Mouse (Mus musculus): ENCODE data around the gene Pnkd. TPM values are rescaled to one million over a fixed set of nuclear protein-coding genes. Genes with fewer than 3 reads are reported as not detected.

Pnkd gene
- polyA plus RNA-seq (2012; rRNA removed) = 23.2 and 24.3 TPM in 2 replicates

DNA sequence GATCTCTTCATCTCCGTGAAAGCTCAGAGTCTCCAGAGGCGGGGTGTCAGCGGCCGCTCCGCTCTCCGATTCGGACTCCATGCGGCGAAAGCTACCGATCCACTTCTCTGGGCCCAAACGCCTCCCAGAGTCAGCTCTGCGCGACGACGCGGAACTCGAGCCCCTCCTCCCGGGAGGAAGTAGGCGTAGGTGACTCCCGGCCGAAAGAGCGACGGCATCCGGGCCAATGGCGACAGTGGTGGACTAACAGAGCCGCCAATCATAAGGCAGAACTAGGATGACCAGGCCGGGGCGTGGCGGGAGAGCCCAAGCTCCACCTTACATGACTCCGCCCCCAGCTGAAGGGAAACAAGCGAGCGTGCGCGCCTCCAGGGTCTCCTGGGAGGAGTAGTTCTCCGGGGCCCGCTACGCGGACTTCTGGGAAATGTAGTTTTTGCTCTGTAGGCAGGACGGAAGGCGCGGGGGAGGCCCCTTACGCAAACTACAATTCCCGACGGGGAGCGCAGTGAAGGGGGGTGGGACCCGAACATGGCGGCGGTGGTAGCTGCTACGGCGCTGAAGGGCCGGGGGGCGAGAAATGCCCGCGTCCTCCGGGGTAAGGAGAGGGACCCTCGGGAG, at the start of gene Pnkd, which contains the start of gene Aamp:
TSS of gene Pnkd (plus strand) at position 388 of the 618 bp plus-strand sequence.
TSS of gene Aamp (minus strand) at position 196 of the 618 bp plus-strand sequence.

GRCm38 (mm10) chr1:74235938-74236589, 48.7 kb upstream of the Pnkd start, which contains the start of gene Arpc2:
Arpc2 (plus strand) TSS chr1:74236084.

GRCm38 (mm10) chr1:74278538-74278937, 6.2 kb upstream of the Pnkd start, which contains the start of gene Gpbar1:
Gpbar1 (plus strand) TSS chr1:74278550.

DNA sequence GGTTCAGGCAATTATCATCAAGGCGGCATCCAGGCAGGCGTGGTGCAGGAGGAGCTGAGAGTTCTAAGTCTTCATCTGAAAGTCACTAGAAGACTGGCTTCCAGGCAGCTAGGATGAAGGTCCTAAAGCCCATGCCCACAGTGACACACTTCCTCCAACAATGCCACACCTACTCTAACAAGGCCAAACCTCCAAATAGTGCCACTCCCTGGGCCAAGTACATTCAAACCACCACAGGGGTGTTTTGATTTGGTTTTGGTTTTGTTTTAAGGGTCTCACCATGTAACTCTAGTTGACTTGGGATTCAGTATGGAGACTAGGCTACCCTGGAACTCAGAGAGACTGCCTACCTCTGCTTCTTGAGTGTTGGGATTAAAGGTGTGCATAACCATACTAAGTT, 20.8 kb downstream of the Pnkd start, which contains the start of gene Tmbim1:
TSS of gene Tmbim1 (minus strand) at position 101 of the 400 bp plus-strand sequence.

GRCm38 (mm10) chr1:74361812-74362211, 77.1 kb downstream of the Pnkd start, which contains the start of gene Catip:
Catip (plus strand) TSS chr1:74362108.

DNA sequence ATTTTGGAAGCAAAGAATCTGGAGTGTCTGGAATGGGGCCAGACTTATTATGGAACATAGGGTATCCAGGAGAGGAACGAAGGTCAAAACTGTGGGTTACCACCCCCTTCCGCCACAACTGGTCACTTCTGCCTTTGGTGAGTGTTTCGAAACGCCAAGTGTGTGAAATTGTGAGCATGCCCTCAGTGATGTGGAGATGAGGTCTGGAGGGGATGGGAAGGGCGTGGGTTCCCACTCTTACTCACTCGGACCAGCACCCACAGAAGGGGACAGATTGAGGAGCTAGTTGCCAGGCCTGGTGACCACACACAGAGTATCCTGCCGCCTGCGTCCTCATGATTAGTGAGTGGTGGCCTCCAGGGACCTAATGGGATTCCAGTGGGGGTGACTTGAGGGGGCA, 90.2 kb downstream of the Pnkd start, which contains the start of gene Slc11a1:
TSS of gene Slc11a1 (plus strand) at position 216 of the 400 bp plus-strand sequence.

DNA sequence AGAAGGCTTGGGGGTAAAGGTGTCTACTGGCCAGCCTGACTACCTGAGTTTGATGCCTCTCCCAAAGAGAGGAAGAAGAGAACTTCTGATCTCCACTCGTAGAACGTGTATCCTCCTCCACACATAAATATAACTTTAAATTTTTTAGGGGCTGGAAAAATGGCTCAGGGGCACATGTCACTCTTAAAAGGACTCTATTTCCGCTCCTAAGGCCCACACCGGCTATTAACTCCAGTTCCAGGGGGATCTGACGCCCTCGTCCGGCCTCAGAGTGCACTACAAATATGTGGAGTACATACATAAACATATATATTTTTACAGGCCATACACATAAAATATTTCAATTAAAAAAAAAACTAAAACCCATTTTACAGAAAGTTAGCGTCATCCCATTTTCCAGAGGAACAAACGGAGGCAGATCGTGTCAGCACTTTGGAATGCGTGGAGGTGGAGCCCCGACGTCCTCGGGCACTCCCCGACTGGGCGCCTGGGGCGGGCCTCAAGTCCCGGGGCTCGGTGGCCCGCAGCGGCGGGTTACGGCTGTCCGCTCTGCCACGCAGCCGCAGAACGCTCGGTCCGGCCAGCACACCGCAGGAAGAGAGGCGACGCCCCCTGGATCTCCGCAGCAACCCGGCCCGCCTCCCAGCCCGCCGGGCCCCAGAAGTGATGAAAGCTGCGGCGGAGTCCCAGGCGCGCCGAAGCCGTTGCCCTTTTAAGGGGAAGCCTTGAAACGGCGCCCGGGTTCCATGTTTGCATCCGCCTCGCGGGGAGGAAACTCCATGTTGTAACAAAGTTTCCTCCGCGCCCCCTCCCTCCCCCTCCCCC, 106.4 kb downstream of the Pnkd start, which contains the start of gene Ctdsp1:
TSS of gene Ctdsp1 (plus strand) at position 586 of the 825 bp plus-strand sequence.

Other genes with a start within 250 kb of the Pnkd start
- 4.4 and 6.5 TPM in 2 replicates for gene Tns1, start 160.5 kb upstream of the Pnkd start, polyA plus RNA-seq (2012; rRNA removed)
- gene Rufy4, start 159.4 kb upstream of the Pnkd start, polyA plus RNA-seq (2012; rRNA removed) = 0.29 and 0.37 TPM in 2 replicates
- 5.6 and 6.4 TPM in 2 replicates for gene Cxcr2, start 130.9 kb upstream of the Pnkd start, polyA plus RNA-seq (2012; rRNA removed)
- gene Cxcr1, start 90.3 kb upstream of the Pnkd start, polyA plus RNA-seq (2012; rRNA removed) = not detected in 2 replicates
- gene Arpc2, start 48.8 kb upstream of the Pnkd start, polyA plus RNA-seq (2012; rRNA removed) = 114 and 121 TPM in 2 replicates
- gene Gpbar1, start 6.4 kb upstream of the Pnkd start, polyA plus RNA-seq (2012; rRNA removed) = 0.32 and 0.37 TPM in 2 replicates
- 69.0 and 74.8 TPM in 2 replicates for gene Aamp, start 192 bp upstream of the Pnkd start, polyA plus RNA-seq (2012; rRNA removed)
- 15.5 and 21.6 TPM in 2 replicates for gene Tmbim1, start 20.7 kb downstream of the Pnkd start, polyA plus RNA-seq (2012; rRNA removed)
- 0.13 and 0.16 TPM in 2 replicates for gene Catip, start 77.2 kb downstream of the Pnkd start, polyA plus RNA-seq (2012; rRNA removed)
- 25.1 and 26.1 TPM in 2 replicates for gene Slc11a1, start 90.3 kb downstream of the Pnkd start, polyA plus RNA-seq (2012; rRNA removed)
- 44.9 and 47.5 TPM in 2 replicates for gene Ctdsp1, start 106.6 kb downstream of the Pnkd start, polyA plus RNA-seq (2012; rRNA removed)
- 0.71 and 0.74 TPM in 2 replicates for gene Vil1, start 124.4 kb downstream of the Pnkd start, polyA plus RNA-seq (2012; rRNA removed)
- 16.1 and 16.8 TPM in 2 replicates for gene Cnot9, start 221.1 kb downstream of the Pnkd start, polyA plus RNA-seq (2012; rRNA removed)